Mouse (Mus musculus) intestine, embryonic 15.5 days (tissue): ENCODE data around the gene Rpl9-ps1. TPM values are rescaled to one million over a fixed set of nuclear protein-coding genes. Genes with fewer than 3 reads are reported as not detected.

Source experiments
- ATAC-seq: fragments of 200-750 bp; cut with Nextera tagmentation; 2 replicates; pipeline ENCODE4 v1.8.0; 2017; ENCODE audit warnings: moderate TSS enrichment, moderate library complexity
- H3K27ac ChIP-seq: fragments of 300-500 bp; sonication (generic); 2 replicates; pipeline ENCODE4 v1.5.1; 2015; ENCODE audit warnings: mild to moderate bottlenecking, inconsistent platforms
- H3K27me3 ChIP-seq: fragments of 300-500 bp; sonication (generic); replicated peaks from 2 replicates; pipeline ENCODE4 v1.6.1; 2015; ENCODE audit warnings: inconsistent platforms
- H3K36me3 ChIP-seq: fragments of 300-500 bp; sonication (generic); 2 replicates; pipeline ENCODE4 v1.6.1; 2015; ENCODE audit warnings: inconsistent platforms
- H3K4me1 ChIP-seq: fragments of 300-500 bp; sonication (generic); replicated peaks from 2 replicates; pipeline ENCODE4 v1.6.1; 2015; ENCODE audit warnings: inconsistent platforms
- H3K4me2 ChIP-seq: fragments of 300-500 bp; sonication (generic); replicated peaks from 2 replicates; pipeline ENCODE4 v1.6.1; 2015; ENCODE audit warnings: mild to moderate bottlenecking, inconsistent platforms
- H3K4me3 ChIP-seq: fragments of 300-500 bp; sonication (generic); replicated peaks from 2 replicates; pipeline ENCODE4 v1.5.1; 2015; ENCODE audit warnings: inconsistent platforms
- H3K9ac ChIP-seq: fragments of 300-500 bp; sonication (generic); 2 replicates; pipeline ENCODE4 v1.6.1; 2015; ENCODE audit warnings: inconsistent platforms
- H3K9me3 ChIP-seq: fragments of 300-500 bp; sonication (generic); 2 replicates; pipeline ENCODE4 v1.6.1; 2016; ENCODE audit warnings: inconsistent platforms
- WGBS: fragments of 180-500 bp; shearing (Covaris S2); methylation state at CpG from one replicate; pipeline ENCODE4 v1.1.7; 2015; 5-methylcytosine and 5-hydroxymethylcytosine counted together
- polyA plus RNA-seq: library from polyadenylated mRNA; unstranded; fragments of >200 nt; fragmentation: Nextera tagmentation; extraction: Ambion mirVana; gene quantifications from 2 replicates; pipeline ENCODE4 v1.2.1, GENCODE M21; 2015

The Rpl9-ps1 gene
- polyA plus RNA-seq, 1 experiment from 2014 or later = not detected

DNA sequence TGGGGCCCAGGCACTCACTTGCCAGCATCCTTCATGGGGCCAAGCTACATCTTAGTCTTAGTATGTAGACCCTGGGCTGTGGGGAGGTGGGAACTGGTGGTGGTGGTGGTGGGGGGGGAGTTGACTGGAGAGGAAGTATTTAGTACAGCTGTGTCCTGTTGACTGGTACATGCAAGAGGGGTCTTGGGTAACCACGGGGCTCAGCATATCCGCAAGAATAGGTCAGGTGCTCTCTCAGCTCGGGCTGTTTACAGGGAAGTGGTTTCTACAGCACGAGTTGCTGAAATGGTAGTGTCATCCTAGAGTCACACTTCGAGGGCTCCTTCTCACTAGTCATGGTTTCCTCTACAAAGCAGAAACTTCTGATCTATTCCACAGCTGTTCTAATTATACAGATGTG lies 5.3 kb downstream of the Rpl9-ps1 start:
- no peak overlapping the region for H3K4me2 ChIP-seq
- no peak for ATAC-seq
- H3K4me3 ChIP-seq = no peak overlapping the region
- H3K36me3 ChIP-seq = no peaks in the 10 kb centered on the region
- H3K27me3 ChIP-seq = no peaks in the 10 kb centered on the region
- no peak overlapping the region for H3K27ac ChIP-seq
- no peaks in the 10 kb centered on the region for H3K4me1 ChIP-seq
- no peak overlapping the region for H3K9ac ChIP-seq
- 86% methylated on average over 5 of the region's 5 CpGs for WGBS
- no peaks in the 10 kb centered on the region for H3K9me3 ChIP-seq

DNA sequence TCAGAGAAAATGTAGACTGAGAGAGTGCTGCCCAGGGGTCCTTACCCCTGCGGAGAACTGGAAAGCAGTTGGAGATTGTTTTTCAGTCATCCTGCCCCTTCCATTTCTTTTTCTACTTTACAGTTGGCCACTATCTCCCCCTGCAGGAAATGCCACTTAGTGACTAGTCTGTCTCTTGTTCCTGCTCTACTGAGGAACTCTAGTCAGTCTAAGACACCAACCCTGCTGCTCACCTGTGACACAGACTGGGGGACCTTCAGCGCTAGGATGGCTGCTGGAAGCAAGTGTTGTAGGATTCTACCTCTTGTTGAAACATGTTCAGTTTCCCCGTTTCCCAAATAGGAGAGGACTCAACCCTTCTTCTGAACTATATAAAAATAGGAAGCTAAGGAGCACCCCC lies 5.9 kb downstream of the Rpl9-ps1 start:
- no peaks in the 10 kb centered on the region for H3K4me1 ChIP-seq
- no peaks in the 10 kb centered on the region for H3K27me3 ChIP-seq
- no peak overlapping the region for H3K9ac ChIP-seq
- no peak for ATAC-seq
- WGBS = 75% methylated on average over 3 of the region's 3 CpGs
- no peaks in the 10 kb centered on the region for H3K9me3 ChIP-seq
- no peak overlapping the region for H3K27ac ChIP-seq
- H3K4me3 ChIP-seq = no peak overlapping the region
- no peaks in the 10 kb centered on the region for H3K36me3 ChIP-seq
- no peak overlapping the region for H3K4me2 ChIP-seq

GRCm38 (mm10) chr11:83638934-83639333 lies 6.5 kb downstream of the Rpl9-ps1 start:
- Histone ChIP-seq H3K27ac (no peak overlapping the region), H3K27me3 (no peaks in the 10 kb centered on the region), H3K36me3 (no peaks in the 10 kb centered on the region), H3K4me1 (no peaks in the 10 kb centered on the region), H3K4me2 (no peak overlapping the region), H3K9ac (no peak overlapping the region), H3K9me3 (no peaks in the 10 kb centered on the region), H3K4me3 (no peak overlapping the region)
- no peak for ATAC-seq
- 66% methylated on average over 2 of the region's 2 CpGs for WGBS

- ATAC-seq = no peak
- H3K9ac ChIP-seq = no peak overlapping the region
- no peaks in the 10 kb centered on the region for H3K36me3 ChIP-seq
- no peak overlapping the region for H3K4me2 ChIP-seq
- 71% methylated on average over 1 of the region's 1 CpGs for WGBS
- no peak overlapping the region for H3K4me3 ChIP-seq
- H3K27ac ChIP-seq = no peak overlapping the region
- no peaks in the 10 kb centered on the region for H3K9me3 ChIP-seq
- no peaks in the 10 kb centered on the region for H3K27me3 ChIP-seq
- no peaks in the 10 kb centered on the region for H3K4me1 ChIP-seq
These were observed 8.6 kb downstream of the Rpl9-ps1 start for GRCm38 (mm10) chr11:83636742-83637235.

- WGBS = 93% methylated on average over 2 of the region's 2 CpGs
- no peak overlapping the region for H3K27ac ChIP-seq
These were observed 10.5 kb downstream of the Rpl9-ps1 start for GRCm38 (mm10) chr11:83634898-83635297.

GRCm38 (mm10) chr11:83634425-83634824 lies 11.0 kb downstream of the Rpl9-ps1 start:
- Histone ChIP-seq H3K27me3 (no peaks in the 10 kb centered on the region), H3K4me2 (no peak overlapping the region), H3K4me3 (no peak overlapping the region), H3K36me3 (no peaks in the 10 kb centered on the region), H3K4me1 (no peaks in the 10 kb centered on the region), H3K9me3 (no peaks in the 10 kb centered on the region), H3K9ac (no peak overlapping the region), H3K27ac (no peak overlapping the region)
- 72% methylated on average over 4 of the region's 4 CpGs for WGBS
- ATAC-seq = no peak

More at GRCm38 (mm10) chr11:83634898-83635297, 10.5 kb downstream of the Rpl9-ps1 start:
- Histone ChIP-seq H3K4me2 (no peak overlapping the region), H3K36me3 (no peaks in the 10 kb centered on the region), H3K4me1 (no peaks in the 10 kb centered on the region), H3K9ac (no peak overlapping the region), H3K27me3 (no peaks in the 10 kb centered on the region), H3K4me3 (no peak overlapping the region), H3K9me3 (no peaks in the 10 kb centered on the region)
- ATAC-seq = no peak

DNA sequence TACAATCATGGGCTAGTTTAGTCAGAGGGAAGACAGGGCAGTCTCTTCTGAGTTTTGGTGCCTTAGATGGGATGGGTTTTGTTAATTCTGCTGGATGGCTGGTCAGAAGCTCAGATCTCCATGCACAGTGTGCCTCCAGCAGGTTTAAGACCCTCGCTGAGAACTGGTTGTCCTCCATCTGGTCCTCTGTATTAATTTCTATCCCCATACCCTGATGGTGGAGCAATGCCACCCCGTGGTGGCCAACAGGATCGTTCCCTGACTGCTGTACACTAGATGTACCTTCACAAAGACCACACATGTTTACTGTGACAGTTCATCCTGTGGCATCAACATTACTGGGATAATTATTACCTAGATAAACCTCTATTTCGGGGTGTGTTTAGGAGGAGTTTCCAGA lies 12.7 kb downstream of the Rpl9-ps1 start:
- Histone ChIP-seq H3K9ac (no peak overlapping the region), H3K27ac (no peak overlapping the region), H3K4me1 (no peaks in the 10 kb centered on the region), H3K4me3 (no peak overlapping the region), H3K9me3 (no peaks in the 10 kb centered on the region), H3K36me3 (no peaks in the 10 kb centered on the region), H3K27me3 (no peaks in the 10 kb centered on the region), H3K4me2 (no peak overlapping the region)
- 55% methylated on average over 4 of the region's 4 CpGs for WGBS
- no peak for ATAC-seq

DNA sequence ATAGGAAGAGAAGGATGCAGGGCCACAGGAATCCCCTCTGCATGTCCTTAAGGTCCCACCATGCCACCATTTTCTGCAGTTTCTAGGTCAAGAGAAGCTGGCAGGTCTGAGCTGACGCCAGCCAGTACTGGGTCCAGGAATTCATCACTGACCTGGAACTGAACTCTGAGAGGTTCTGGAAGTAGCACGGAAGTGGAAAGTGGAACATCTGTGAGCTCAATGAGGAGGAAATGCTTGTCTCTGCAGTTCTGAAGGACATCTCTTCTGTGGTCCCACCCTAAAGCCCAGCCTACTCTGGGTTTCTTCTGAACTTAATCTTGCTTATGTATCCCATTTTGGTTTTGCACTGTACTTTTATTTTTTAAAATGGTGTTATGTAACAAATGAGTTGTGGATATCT lies 14.4 kb downstream of the Rpl9-ps1 start:
- Histone ChIP-seq H3K9ac (no peak overlapping the region), H3K36me3 (no peaks in the 10 kb centered on the region), H3K4me1 (no peaks in the 10 kb centered on the region), H3K4me2 (no peak overlapping the region), H3K4me3 (no peak overlapping the region), H3K27me3 (no peaks in the 10 kb centered on the region), H3K9me3 (no peaks in the 10 kb centered on the region), H3K27ac (no peak overlapping the region)
- WGBS = 61% methylated on average over 2 of the region's 2 CpGs
- no peak for ATAC-seq

GRCm38 (mm10) chr11:83630630-83631029 lies 14.8 kb downstream of the Rpl9-ps1 start:
- H3K4me1 ChIP-seq = no peaks in the 10 kb centered on the region
- 0 out of 2 replicates have a peak, but pooled peaks have one; percentile 45 for ATAC-seq

DNA sequence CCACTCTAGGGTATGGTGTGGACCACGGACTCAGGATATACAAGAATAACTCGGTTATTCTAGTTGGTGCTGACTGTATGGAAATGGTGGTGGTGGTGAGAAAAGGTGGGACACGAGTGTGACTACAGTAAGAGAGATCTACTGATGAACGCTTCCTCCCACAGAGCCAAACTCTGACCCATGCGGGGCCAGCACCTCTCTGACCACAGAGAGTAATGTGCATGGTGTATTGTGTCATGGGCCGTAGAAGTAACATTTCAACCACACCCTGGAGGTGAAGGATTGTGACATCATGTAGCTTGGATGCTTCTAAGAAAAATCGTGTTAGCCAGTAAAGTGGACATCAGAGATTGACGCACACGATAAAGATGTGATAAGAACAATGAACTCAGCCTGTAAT lies 16.6 kb downstream of the Rpl9-ps1 start:
- Histone ChIP-seq H3K4me1 (no peaks in the 10 kb centered on the region), H3K4me2 (no peak overlapping the region), H3K27me3 (no peaks in the 10 kb centered on the region), H3K9ac (no peak overlapping the region), H3K36me3 (no peaks in the 10 kb centered on the region), H3K27ac (no peak overlapping the region), H3K9me3 (no peaks in the 10 kb centered on the region), H3K4me3 (no peak overlapping the region)
- no peak for ATAC-seq
- WGBS = 87% methylated on average over 9 of the region's 9 CpGs

More at GRCm38 (mm10) chr11:83630630-83631029, 14.8 kb downstream of the Rpl9-ps1 start:
- no peaks in the 10 kb centered on the region for H3K36me3 ChIP-seq
- no peak overlapping the region for H3K4me3 ChIP-seq
- H3K9ac ChIP-seq = no peak overlapping the region
- 92% methylated on average over 1 of the region's 1 CpGs for WGBS
- H3K27me3 ChIP-seq = no peaks in the 10 kb centered on the region
- no peak overlapping the region for H3K27ac ChIP-seq
- H3K9me3 ChIP-seq = no peaks in the 10 kb centered on the region
- no peak overlapping the region for H3K4me2 ChIP-seq

DNA sequence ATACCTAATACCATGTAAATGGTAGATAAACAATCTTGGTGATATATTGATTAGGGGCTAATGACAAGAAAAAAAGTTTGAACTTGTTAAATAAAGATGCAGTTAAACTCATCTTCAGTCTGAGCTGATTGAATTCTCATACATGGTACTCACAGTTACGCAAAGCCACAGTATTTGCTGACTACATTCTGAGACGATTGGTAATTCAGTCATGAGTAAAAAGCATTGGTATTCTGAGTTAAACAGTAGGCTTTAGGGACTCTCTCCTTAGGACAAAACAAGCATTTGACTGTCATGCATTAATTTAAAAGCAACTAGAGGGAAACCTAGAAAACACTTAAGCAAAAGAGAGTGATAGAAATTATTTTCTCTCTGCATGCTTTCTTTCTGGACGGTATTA lies 21.8 kb downstream of the Rpl9-ps1 start:
- Histone ChIP-seq H3K4me1 (no peaks in the 10 kb centered on the region), H3K4me3 (no peak overlapping the region), H3K27ac (no peak overlapping the region), H3K27me3 (no peaks in the 10 kb centered on the region), H3K4me2 (no peak overlapping the region), H3K36me3 (no peaks in the 10 kb centered on the region), H3K9me3 (no peaks in the 10 kb centered on the region), H3K9ac (no peak overlapping the region)
- WGBS = 85% methylated on average over 3 of the region's 3 CpGs
- ATAC-seq = no peak

- H3K36me3 ChIP-seq = no peaks in the 10 kb centered on the region
- H3K9me3 ChIP-seq = no peaks in the 10 kb centered on the region
- no peak overlapping the region for H3K4me3 ChIP-seq
- ATAC-seq = no peak
- no peak overlapping the region for H3K27ac ChIP-seq
- H3K4me2 ChIP-seq = no peak overlapping the region
- WGBS = 93% methylated on average over 1 of the region's 1 CpGs
- H3K9ac ChIP-seq = no peak overlapping the region
- H3K27me3 ChIP-seq = no peaks in the 10 kb centered on the region
- no peaks in the 10 kb centered on the region for H3K4me1 ChIP-seq
These were observed 26.4 kb downstream of the Rpl9-ps1 start for GRCm38 (mm10) chr11:83619037-83619436.

GRCm38 (mm10) chr11:83618238-83618637 lies 27.2 kb downstream of the Rpl9-ps1 start:
- Histone ChIP-seq H3K4me3 (no peak overlapping the region), H3K27ac (no peak overlapping the region), H3K9ac (no peak overlapping the region), H3K27me3 (no peaks in the 10 kb centered on the region), H3K4me2 (no peak overlapping the region), H3K4me1 (no peaks in the 10 kb centered on the region), H3K9me3 (no peaks in the 10 kb centered on the region), H3K36me3 (no peaks in the 10 kb centered on the region)
- WGBS = 78% methylated on average over 5 of the region's 5 CpGs
- ATAC-seq = no peak
